Mouse (Mus musculus) CH12.LX (cell line): ENCODE results near the gene Clasrp.

ENCODE experiments used
- CTCF ChIP-seq, 2 experiments: IDR thresholded peaks in 1 of 2; conservative IDR thresholded peaks in 1 of 2; 2 replicates each; pipeline ENCODE4 v1.5.1; 2011 to 2012; ENCODE audit warnings: low read depth in 2 of 2, low read length in 2 of 2, improper control_type of control experiment in 1 of 2, inconsistent platforms in 1 of 2, mild to moderate bottlenecking in 1 of 2, moderate library complexity in 1 of 2
- E2F4 ChIP-seq: IDR thresholded peaks from 2 replicates; pipeline ENCODE4 v1.6.1; 2011; ENCODE audit warnings: low read depth, low read length, improper control_type of control experiment; ENCODE audit not compliant: insufficient replicate concordance
- EP300 ChIP-seq: IDR thresholded peaks from 2 replicates; pipeline ENCODE4 v1.6.1; 2011; ENCODE audit warnings: low read length, improper control_type of control experiment
- POLR2A ChIP-seq: IDR thresholded peaks from 2 replicates; pipeline ENCODE4 v1.6.1; 2011; ENCODE audit warnings: low read depth, mild to moderate bottlenecking, improper control_type of control experiment, low read length
- USF1 ChIP-seq: IDR thresholded peaks from 2 replicates; pipeline ENCODE4 v1.6.1; 2014; ENCODE audit warnings: low read depth, mild to moderate bottlenecking, inconsistent platforms, low read length, improper control_type of control experiment
- ZC3H11A ChIP-seq: IDR thresholded peaks from 2 replicates; pipeline ENCODE4 v1.6.1; 2012; ENCODE audit warnings: low read depth, mild to moderate bottlenecking, inconsistent platforms, low read length, improper control_type of control experiment
- ZNF384 ChIP-seq: IDR thresholded peaks from 2 replicates; pipeline ENCODE4 v1.6.1; 2012; ENCODE audit warnings: low read depth, low read length, improper control_type of control experiment, inconsistent platforms

DNA sequence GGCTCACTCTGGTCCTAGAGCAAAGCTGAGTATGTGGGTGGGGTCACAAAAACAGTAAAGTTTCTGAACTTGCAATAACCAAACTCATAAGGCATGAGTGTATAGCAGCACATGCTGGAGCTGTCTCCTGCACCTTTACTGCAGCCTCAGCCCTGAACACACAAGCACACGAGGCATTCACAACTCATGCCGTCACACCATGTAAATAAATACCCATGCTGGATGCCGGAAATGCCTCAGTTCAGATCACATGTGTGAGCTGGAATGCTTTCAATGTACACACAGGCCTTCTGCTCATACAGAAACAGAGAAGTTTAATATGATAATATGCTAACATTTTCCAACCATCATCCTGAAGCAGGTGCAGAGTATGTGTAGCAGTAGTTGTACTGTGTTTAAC, 58.3 kb downstream of the Clasrp start:
- TF ChIP-seq ZC3H11A (no peak), ZNF384 (no peak), USF1 (no peak), CTCF (conservative IDR thresholded peaks at IDR 0.05 in 1 of 2, IDR thresholded peaks at IDR 0.05 in 1 of 2; ENCODE audit: low read depth in 2 of 2, low read length in 2 of 2) (no peak), POLR2A (no peak), EP300 (no peak), E2F4 (no peak)
